Mouse (Mus musculus): ENCODE data around the gene Olfr585. TPM values are rescaled to one million over a fixed set of nuclear protein-coding genes. Genes with fewer than 3 reads are reported as not detected.

Olfr585 gene
- not detected for total RNA-seq (2021)
- long read RNA-seq, experiment 1: 0 reads
- long read RNA-seq, experiment 2: 0 reads

DNA sequence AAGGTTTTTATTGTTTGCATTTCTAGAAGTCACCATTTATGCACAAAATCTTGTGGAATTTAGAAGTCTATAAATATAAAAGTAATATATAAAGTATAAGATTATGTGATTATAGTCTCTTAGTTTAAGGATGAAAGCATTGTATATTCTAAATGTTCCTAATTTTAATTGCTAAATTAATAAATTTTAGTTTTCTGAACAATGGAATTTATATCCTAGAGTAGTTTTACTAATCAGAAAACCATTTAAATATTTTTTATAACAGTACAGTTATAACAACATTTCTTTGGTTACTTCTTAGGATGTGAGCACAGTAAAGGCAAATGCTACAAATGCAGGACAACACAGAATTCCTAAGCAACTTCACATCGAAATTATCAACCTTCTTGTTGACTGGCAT, at the start of gene Olfr585:
Olfr585 (plus strand) TSS at position 301 of the 400 bp plus-strand sequence.
- Histone ChIP-seq H3K4me3 (no peak within 1 kb of the TSS), H3K27ac (no peak within 1 kb of the TSS)
- no peak for DNase-seq (ENCODE audit: extremely low spot score in 1 of 2, low spot score in 2 of 2)
- intact Hi-C loops (cut with DNase I): no loop called here
- TF ChIP-seq CTCF (IDR thresholded peaks at IDR 0.05): no peak

DNA sequence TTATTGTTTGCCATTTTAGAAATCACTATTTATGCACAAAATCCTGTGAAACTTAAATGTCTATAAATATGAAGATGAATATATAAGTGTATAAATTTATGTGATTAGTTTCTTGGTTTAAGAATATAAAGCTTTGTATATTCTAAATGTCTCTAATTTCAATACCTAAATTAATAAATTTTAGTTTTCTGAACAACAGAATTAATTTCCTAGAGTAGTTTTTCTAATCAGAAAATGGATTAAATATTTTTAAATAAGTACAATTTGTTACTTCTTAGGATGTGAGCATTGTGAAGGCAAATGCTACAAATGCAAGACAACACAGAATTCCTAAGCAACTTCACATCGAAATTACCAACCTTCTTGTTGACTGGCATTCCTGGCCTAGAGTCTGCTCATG, 46.5 kb upstream of the Olfr585 start, which contains the start of gene Olfr583:
Olfr583 (plus strand) TSS at position 301 of the 400 bp plus-strand sequence.
- TF ChIP-seq CTCF (IDR thresholded peaks at IDR 0.05): no peak
- no peak within 1 kb of the TSS for H3K4me3 ChIP-seq
- intact Hi-C loops (cut with DNase I): loop anchor here (5.0 kb wide), 1 partner anchor 194 kb away; the partner anchor contains the start of gene Olfr566
- no peak for DNase-seq (ENCODE audit: extremely low spot score in 1 of 2, low spot score in 2 of 2)
- H3K27ac ChIP-seq: no peak within 1 kb of the TSS

DNA sequence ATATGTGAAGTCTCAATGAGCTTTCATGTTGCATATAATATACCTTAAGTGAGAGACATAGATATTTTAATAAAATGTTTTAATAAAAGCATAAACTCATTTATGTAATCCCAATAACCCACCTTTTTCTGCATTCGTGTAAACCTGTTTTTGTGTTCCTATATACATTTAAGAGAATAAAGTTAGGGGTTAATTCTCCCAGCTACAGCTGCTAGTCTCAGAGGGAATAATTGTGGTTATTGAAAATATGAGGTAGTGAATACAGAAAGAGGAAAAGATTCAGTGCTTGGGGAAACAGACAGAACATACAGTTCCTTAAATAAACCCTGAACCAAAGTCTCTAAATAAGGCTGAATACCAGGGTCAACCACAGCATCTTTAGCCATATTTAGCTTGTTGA, 15.9 kb upstream of the Olfr585 start, which contains the start of gene Olfr584:
Olfr584 (plus strand) TSS at position 301 of the 400 bp plus-strand sequence.
- DNase-seq (ENCODE audit: extremely low spot score in 1 of 2, low spot score in 2 of 2): no peak
- no peak within 1 kb of the TSS for H3K4me3 ChIP-seq
- no peak for TF ChIP-seq CTCF (IDR thresholded peaks at IDR 0.05)

DNA sequence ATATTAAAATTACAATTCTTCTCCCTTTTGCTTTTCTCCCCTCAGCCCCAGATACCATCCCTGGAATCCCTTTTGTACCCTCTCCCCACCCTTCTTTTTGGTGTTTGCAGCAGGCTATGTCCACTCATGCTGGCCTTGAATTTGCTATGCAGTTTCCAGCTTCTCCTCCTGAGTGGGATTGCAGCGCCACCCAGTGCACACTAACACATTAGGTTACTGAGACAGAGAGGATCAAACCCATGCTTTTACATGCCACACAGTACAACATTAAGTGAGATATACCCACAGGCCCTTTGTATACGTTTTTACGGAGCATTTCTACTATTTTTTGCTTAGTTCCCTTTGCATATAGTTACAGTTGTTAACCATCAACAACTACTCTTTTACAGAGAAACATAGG, 21.9 kb downstream of the Olfr585 start:
- DNase-seq (ENCODE audit: extremely low spot score in 1 of 2, low spot score in 2 of 2): no peak
- H3K4me3 ChIP-seq: no peak overlapping the region
- intact Hi-C loops (cut with DNase I): no loop called here
- peak; percentile 22 for TF ChIP-seq CTCF (IDR thresholded peaks at IDR 0.05)
- H3K27ac ChIP-seq: no peak overlapping the region

More for the DNA sequence above, 15.9 kb upstream of the Olfr585 start, which contains the start of gene Olfr584:
- no peak within 1 kb of the TSS for H3K27ac ChIP-seq
- intact Hi-C loops (cut with DNase I): no loop called here

DNA sequence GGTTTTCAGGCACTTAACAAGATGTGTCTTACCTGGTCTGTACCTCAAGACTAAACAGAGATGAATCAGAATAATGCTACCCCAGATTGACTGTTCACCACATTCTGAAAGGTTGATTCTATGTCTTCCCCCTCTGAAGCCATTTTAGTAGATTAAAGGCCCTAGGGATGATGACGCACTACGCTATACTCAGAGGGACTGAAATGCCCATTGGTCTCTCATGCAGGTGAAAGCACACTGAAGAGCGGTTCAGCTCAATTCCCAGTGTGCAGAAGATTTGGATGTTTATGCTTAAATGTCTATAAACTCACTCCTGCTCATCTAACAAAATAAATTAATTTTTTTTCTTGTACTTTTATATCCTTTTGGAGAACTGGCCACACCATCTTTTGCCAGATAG, 28.0 kb downstream of the Olfr585 start, which contains the start of gene Olfr586:
Olfr586 (minus strand) TSS at position 101 of the 400 bp plus-strand sequence.
- no peak for TF ChIP-seq CTCF (IDR thresholded peaks at IDR 0.05)
- no peak for DNase-seq (ENCODE audit: extremely low spot score in 1 of 2, low spot score in 2 of 2)
- intact Hi-C loops (cut with DNase I): no loop called here

DNA sequence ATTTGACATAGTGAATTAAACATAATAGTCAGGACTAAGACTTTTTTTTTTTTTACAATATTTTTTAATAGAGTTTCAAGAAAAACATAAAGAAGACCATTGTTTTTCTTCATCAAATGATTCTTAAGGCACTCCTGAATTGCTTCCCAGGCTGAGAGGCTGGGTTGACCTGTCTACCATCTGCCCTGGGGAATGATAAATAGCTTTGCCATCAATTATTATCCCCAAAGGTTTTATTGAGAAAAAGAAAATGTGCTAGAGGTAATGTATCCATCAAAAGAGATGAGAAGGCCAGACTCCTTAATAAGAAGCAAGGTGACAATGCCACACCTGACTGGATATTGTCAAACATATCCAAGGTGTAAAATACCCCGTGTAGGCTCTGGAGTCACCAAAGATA, 43.1 kb downstream of the Olfr585 start, which contains the start of gene Olfr588-ps1:
Olfr588-ps1 (plus strand) TSS at position 301 of the 400 bp plus-strand sequence.
- DNase-seq (ENCODE audit: extremely low spot score in 1 of 2, low spot score in 2 of 2): no peak
- intact Hi-C loops (cut with DNase I): no loop called here

More for the DNA sequence above, 28.0 kb downstream of the Olfr585 start, which contains the start of gene Olfr586:
- Histone ChIP-seq H3K27ac (no peak within 1 kb of the TSS), H3K4me3 (no peak within 1 kb of the TSS)

More for the DNA sequence above, 43.1 kb downstream of the Olfr585 start, which contains the start of gene Olfr588-ps1:
- Histone ChIP-seq H3K27ac (no peak within 1 kb of the TSS), H3K4me3 (no peak within 1 kb of the TSS)
- no peak for TF ChIP-seq CTCF (IDR thresholded peaks at IDR 0.05)

Other genes starting within 250 kb of the Olfr585 start
- not detected for gene Olfr566, start 239.0 kb upstream of the Olfr585 start, total RNA-seq (2021)
- gene Olfr568, start 220.6 kb upstream of the Olfr585 start, total RNA-seq (2021): not detected
- gene Olfr569, start 206.8 kb upstream of the Olfr585 start, total RNA-seq (2021): not detected
- not detected for gene Olfr570, start 203.1 kb upstream of the Olfr585 start, total RNA-seq (2021)
- not detected for gene Olfr571, start 180.2 kb upstream of the Olfr585 start, total RNA-seq (2021)
- gene Olfr572, start 173.3 kb upstream of the Olfr585 start, total RNA-seq (2021): not detected
- gene Olfr573-ps1, start 155.1 kb upstream of the Olfr585 start, total RNA-seq (2021): not detected
- gene Olfr574, start 149.3 kb upstream of the Olfr585 start, total RNA-seq (2021): not detected
- not detected for gene Olfr575, start 138.9 kb upstream of the Olfr585 start, total RNA-seq (2021)
- gene Olfr576, start 135.1 kb upstream of the Olfr585 start, total RNA-seq (2021): not detected
- gene Olfr577, start 121.8 kb upstream of the Olfr585 start, total RNA-seq (2021): not detected
- not detected for gene Olfr578, start 108.4 kb upstream of the Olfr585 start, total RNA-seq (2021)
- gene Olfr582, start 59.7 kb upstream of the Olfr585 start, total RNA-seq (2021): not detected
- not detected for gene Olfr583, start 46.4 kb upstream of the Olfr585 start, total RNA-seq (2021)
- not detected for gene Olfr584, start 15.8 kb upstream of the Olfr585 start, total RNA-seq (2021)
- gene Olfr586, start 27.9 kb downstream of the Olfr585 start, total RNA-seq (2021): not detected
- not detected for gene Olfr588-ps1, start 43.2 kb downstream of the Olfr585 start, total RNA-seq (2021)
- gene Olfr589, start 58.6 kb downstream of the Olfr585 start, total RNA-seq (2021): not detected
- gene Olfr591, start 80.6 kb downstream of the Olfr585 start, total RNA-seq (2021): not detected
- not detected for gene Olfr592, start 87.1 kb downstream of the Olfr585 start, total RNA-seq (2021)
- gene Olfr593, start 114.1 kb downstream of the Olfr585 start, total RNA-seq (2021): not detected
- gene Olfr594, start 119.3 kb downstream of the Olfr585 start, total RNA-seq (2021): not detected
- gene Usp17ld, start 154.8 kb downstream of the Olfr585 start, total RNA-seq (2021): not detected
- gene Olfr596, start 207.9 kb downstream of the Olfr585 start, total RNA-seq (2021): not detected
- not detected for gene Olfr597, start 218.6 kb downstream of the Olfr585 start, total RNA-seq (2021)
- gene Olfr598, start 225.8 kb downstream of the Olfr585 start, total RNA-seq (2021): not detected
- gene Olfr599, start 238.2 kb downstream of the Olfr585 start, total RNA-seq (2021): not detected

Data from left cerebral cortex, adult 2 months (tissue).